Mouse (Mus musculus) leukemia stem cell, adult 10-12 weeks (primary cell): Measurements from ENCODE around the gene Zic3. TPM values are rescaled to one million over a fixed set of nuclear protein-coding genes. Genes with fewer than 3 reads are reported as not detected.

Experiments used
- polyA plus RNA-seq: library from polyadenylated mRNA; stranded (reverse); fragments of >175 nt; gene quantifications from 2 replicates; pipeline ENCODE4 v1.2.3, GENCODE M21; 2012; ENCODE audit warnings: low replicate concordance

Zic3 gene
- polyA plus RNA-seq: not detected in 2 replicates

GRCm38 (mm10) chrX:58022400-58022799, at the start of gene Zic3:
Gene Zic3 (plus strand): TSS chrX:58022700.

